Comparison of ENCODE assay signal across 12 mouse cellular contexts in genomic region chr5:140781122-140781521, GRCm38 (mm10).
"Had no signal": no experiment of that assay in that cellular context is flagged by ENCODE, and none has a peak within 500 bp of the region (broad histone marks: within the 10 kb centered on the region; RNA-seq: fewer than 3 reads in every experiment).

No protein-coding gene starts in this region.

- H3K4me1 ChIP-seq: neural tube, embryonic 12.5 days had no signal

- H3K9ac ChIP-seq: lung, embryonic 15.5 days; midbrain, embryonic 15.5 days; neural tube, embryonic 12.5 days; stomach, embryonic 15.5 days had no signal

- ATAC-seq: midbrain, embryonic 15.5 days had no signal

- DNase-seq: kidney, postnatal 10 days; kidney, postnatal 4 days; left cerebral cortex, postnatal 4 days; lung, postnatal 14 days; retina, postnatal 1 day; thymus, adult 2 months; thymus, postnatal 25 days had no signal

- H3K9me3 ChIP-seq: lung, embryonic 15.5 days; midbrain, embryonic 15.5 days; neural tube, embryonic 12.5 days; stomach, embryonic 15.5 days had no signal

- H3K4me2 ChIP-seq: lung, embryonic 15.5 days; midbrain, embryonic 11.5 days; midbrain, embryonic 15.5 days; neural tube, embryonic 12.5 days; stomach, embryonic 15.5 days had no signal

- H3K27ac ChIP-seq: lung, embryonic 15.5 days; midbrain, embryonic 15.5 days; neural tube, embryonic 12.5 days; stomach, embryonic 15.5 days had no signal

- H3K27me3 ChIP-seq: lung, embryonic 15.5 days; midbrain, embryonic 15.5 days; neural tube, embryonic 12.5 days; stomach, embryonic 15.5 days had no signal

- H3K4me3 ChIP-seq: lung, embryonic 15.5 days; midbrain, embryonic 15.5 days; neural tube, embryonic 12.5 days; stomach, embryonic 15.5 days had no signal
